Mouse (Mus musculus): ENCODE data around the gene Rspry1. TPM values are rescaled to one million over a fixed set of nuclear protein-coding genes. Genes with fewer than 3 reads are reported as not detected.

The Rspry1 gene
- polyA plus RNA-seq, 1 experiment from 2014 or later, result 57.4 TPM

GRCm38 (mm10) chr8:94697956-94698355 lies 96.2 kb downstream of the Rspry1 start:
- H3K27me3 ChIP-seq (replicated peaks), result peaks cover 51% of the 10 kb centered on the region

GRCm38 (mm10) chr8:94699366-94699765 lies 97.6 kb downstream of the Rspry1 start:
- Histone ChIP-seq H3K4me3 (no peak overlapping the region), H3K36me3 (no peaks in the 10 kb centered on the region), H3K9ac (no peak overlapping the region), H3K4me2 (replicated peaks) (no peak overlapping the region), H3K27ac (no peak overlapping the region), H3K9me3 (no peaks in the 10 kb centered on the region), H3K27me3 (replicated peaks) (peaks cover 37% of the 10 kb centered on the region), H3K4me1 (peaks cover 19% of the 10 kb centered on the region)
- 72% methylated on average over 16 of the region's 16 CpGs for WGBS
- no peak for ATAC-seq (ENCODE audit: low FRiP score, low read depth)

More at GRCm38 (mm10) chr8:94697956-94698355, 96.2 kb downstream of the Rspry1 start:
- H3K4me1 ChIP-seq, result peaks cover 19% of the 10 kb centered on the region
- no peak overlapping the region for H3K4me3 ChIP-seq
- H3K36me3 ChIP-seq, result no peaks in the 10 kb centered on the region
- ATAC-seq (ENCODE audit: low FRiP score, low read depth), result no peak
- 82% methylated on average over 6 of the region's 6 CpGs for WGBS
- H3K9ac ChIP-seq, result no peak overlapping the region
- H3K9me3 ChIP-seq, result no peaks in the 10 kb centered on the region
- no peak overlapping the region for H3K27ac ChIP-seq
- H3K4me2 ChIP-seq (replicated peaks), result no peak overlapping the region

GRCm38 (mm10) chr8:94700421-94700935 lies 98.7 kb downstream of the Rspry1 start:
- H3K4me2 ChIP-seq (replicated peaks), result no peak overlapping the region
- 88% methylated on average over 4 of the region's 4 CpGs for WGBS
- H3K9ac ChIP-seq, result no peak overlapping the region
- no peak overlapping the region for H3K4me3 ChIP-seq
- H3K9me3 ChIP-seq, result no peaks in the 10 kb centered on the region
- no peaks in the 10 kb centered on the region for H3K36me3 ChIP-seq
- H3K27me3 ChIP-seq (replicated peaks), result peaks cover 26% of the 10 kb centered on the region
- peaks cover 10% of the 10 kb centered on the region for H3K4me1 ChIP-seq
- ATAC-seq (ENCODE audit: low FRiP score, low read depth), result no peak
- H3K27ac ChIP-seq, result no peak overlapping the region

- Histone ChIP-seq H3K27ac (no peak overlapping the region), H3K9me3 (no peaks in the 10 kb centered on the region), H3K4me3 (no peak overlapping the region), H3K27me3 (replicated peaks) (peaks cover 9% of the 10 kb centered on the region), H3K4me1 (no peaks in the 10 kb centered on the region), H3K36me3 (no peaks in the 10 kb centered on the region), H3K4me2 (replicated peaks) (peak overlapping the region; percentile 56; the same call in 1 of the 2 replicates), H3K9ac (no peak overlapping the region)
- 77% methylated on average over 3 of the region's 3 CpGs for WGBS
- no peak for ATAC-seq (ENCODE audit: low FRiP score, low read depth)
These were observed 100.4 kb downstream of the Rspry1 start for GRCm38 (mm10) chr8:94702156-94702555.

- H3K9me3 ChIP-seq, result no peaks in the 10 kb centered on the region
- no peaks in the 10 kb centered on the region for H3K4me1 ChIP-seq
- peak overlapping the region; percentile 56 for H3K4me2 ChIP-seq (replicated peaks)
- no peaks in the 10 kb centered on the region for H3K36me3 ChIP-seq
- WGBS, result under 1% methylated on average over 35 of the region's 35 CpGs
- peaks cover 3% of the 10 kb centered on the region for H3K27me3 ChIP-seq (replicated peaks)
- H3K4me3 ChIP-seq, result peak overlapping the region; percentile 40
- H3K9ac ChIP-seq, result peak overlapping the region; percentile 13; the same call in 1 of the 2 replicates
- ATAC-seq (ENCODE audit: low FRiP score, low read depth), result peak; percentile 67
- H3K27ac ChIP-seq, result no peak overlapping the region
These were observed 101.4 kb downstream of the Rspry1 start for GRCm38 (mm10) chr8:94702844-94703813.

GRCm38 (mm10) chr8:94703972-94704668 lies 102.4 kb downstream of the Rspry1 start:
- H3K27ac ChIP-seq, result no peak overlapping the region

GRCm38 (mm10) chr8:94704669-94704984 lies 102.9 kb downstream of the Rspry1 start:
- WGBS, result 23% methylated on average over 9 of the region's 9 CpGs
- no peaks in the 10 kb centered on the region for H3K9me3 ChIP-seq
- H3K27ac ChIP-seq, result no peak overlapping the region
- H3K4me1 ChIP-seq, result no peaks in the 10 kb centered on the region
- H3K27me3 ChIP-seq (replicated peaks), result no peaks in the 10 kb centered on the region; the same call in 1 of the 2 replicates
- no peaks in the 10 kb centered on the region for H3K36me3 ChIP-seq
- no peak for ATAC-seq (ENCODE audit: low FRiP score, low read depth)
- peak overlapping the region; percentile 44 for H3K4me3 ChIP-seq
- peak overlapping the region; percentile 65 for H3K4me2 ChIP-seq (replicated peaks)
- H3K9ac ChIP-seq, result peak overlapping the region; percentile 54

More at GRCm38 (mm10) chr8:94703972-94704668, 102.4 kb downstream of the Rspry1 start:
- Histone ChIP-seq H3K9ac (peak overlapping the region; percentile 54), H3K4me3 (peak overlapping the region; percentile 44), H3K9me3 (no peaks in the 10 kb centered on the region), H3K4me1 (no peaks in the 10 kb centered on the region), H3K4me2 (replicated peaks) (peak overlapping the region; percentile 65), H3K36me3 (no peaks in the 10 kb centered on the region), H3K27me3 (replicated peaks) (no peaks in the 10 kb centered on the region; the same call in 1 of the 2 replicates)
- peak; percentile 87 for ATAC-seq (ENCODE audit: low FRiP score, low read depth)
- WGBS, result under 1% methylated on average over 35 of the region's 35 CpGs

- H3K27me3 ChIP-seq (replicated peaks), result no peaks in the 10 kb centered on the region; the same call in 1 of the 2 replicates
These were observed 104.0 kb downstream of the Rspry1 start for GRCm38 (mm10) chr8:94705581-94706245.

GRCm38 (mm10) chr8:94706732-94707395 lies 105.1 kb downstream of the Rspry1 start:
- ATAC-seq (ENCODE audit: low FRiP score, low read depth), result no peak
- Histone ChIP-seq H3K27ac (no peak overlapping the region), H3K4me3 (no peak overlapping the region), H3K9ac (no peak overlapping the region), H3K4me2 (replicated peaks) (no peak overlapping the region), H3K9me3 (no peaks in the 10 kb centered on the region), H3K36me3 (no peaks in the 10 kb centered on the region), H3K27me3 (replicated peaks) (no peaks in the 10 kb centered on the region; the same call in 1 of the 2 replicates), H3K4me1 (no peaks in the 10 kb centered on the region)
- 82% methylated on average over 9 of the region's 9 CpGs for WGBS

More at GRCm38 (mm10) chr8:94705581-94706245, 104.0 kb downstream of the Rspry1 start:
- Histone ChIP-seq H3K4me2 (replicated peaks) (no peak overlapping the region), H3K4me3 (no peak overlapping the region), H3K36me3 (no peaks in the 10 kb centered on the region), H3K9me3 (no peaks in the 10 kb centered on the region), H3K27ac (no peak overlapping the region), H3K9ac (no peak overlapping the region), H3K4me1 (no peaks in the 10 kb centered on the region)
- ATAC-seq (ENCODE audit: low FRiP score, low read depth), result no peak
- WGBS, result 84% methylated on average over 10 of the region's 10 CpGs
